Mouse (Mus musculus) kidney, embryonic 14.5 days (tissue): ENCODE data around the gene Trib2. TPM values are rescaled to one million over a fixed set of nuclear protein-coding genes. Genes with fewer than 3 reads are reported as not detected.

Source experiments
- microRNA-seq: library from miRNA; unstranded; fragments of <30 nt; microRNA quantifications from one replicate; pipeline ENCODE4, GENCODE M21; 2016
- polyA plus RNA-seq: library from polyadenylated mRNA; unstranded; fragments of >200 nt; fragmentation: Nextera tagmentation; extraction: Ambion mirVana; gene quantifications from 2 replicates; pipeline ENCODE4 v1.2.1, GENCODE M21; 2014

Gene Trib2
- polyA plus RNA-seq, 1 experiment from 2014 or later, result 58.7 TPM

Small RNA genes within 50 kb of the gene (microRNA-seq; reads per million reads assigned to microRNA genes)
- not detected for gene Mir6387
